Mouse (Mus musculus) lung, embryonic 16.5 days (tissue): Measurements from ENCODE around the gene Iah1. TPM values are rescaled to one million over a fixed set of nuclear protein-coding genes. Genes with fewer than 3 reads are reported as not detected.

ENCODE experiments used
- ATAC-seq: fragments of 200-750 bp; cut with Nextera tagmentation; 2 replicates; pipeline ENCODE4 v1.8.0; 2017; ENCODE audit warnings: low read depth, mild to moderate bottlenecking, moderate library complexity
- H3K27ac ChIP-seq: fragments of 300-500 bp; sonication (generic); 2 replicates; pipeline ENCODE4 v1.5.1; 2014; ENCODE audit warnings: mild to moderate bottlenecking, control low read depth, low read length
- H3K27me3 ChIP-seq: fragments of 300-500 bp; sonication (generic); 2 replicates; pipeline ENCODE4 v1.6.1; 2014; ENCODE audit warnings: low read depth, low read length, mixed read lengths; ENCODE audit not compliant: control insufficient read depth, insufficient read depth
- H3K36me3 ChIP-seq: fragments of 300-500 bp; sonication (generic); 2 replicates; pipeline ENCODE4 v1.6.1; 2014; ENCODE audit warnings: low read length; ENCODE audit not compliant: control insufficient read depth, insufficient read depth
- H3K4me1 ChIP-seq: fragments of 300-500 bp; sonication (generic); replicated peaks from 2 replicates; pipeline ENCODE4 v1.6.1; 2014; ENCODE audit warnings: low read length, mixed read lengths; ENCODE audit not compliant: control insufficient read depth, insufficient read depth
- H3K4me2 ChIP-seq: fragments of 300-500 bp; sonication (generic); 2 replicates; pipeline ENCODE4 v1.6.1; 2014; ENCODE audit warnings: low read depth, low read length, control low read depth
- H3K4me3 ChIP-seq: fragments of 300-500 bp; sonication (generic); 2 replicates; pipeline ENCODE4 v1.5.1; 2014; ENCODE audit warnings: mild to moderate bottlenecking, low read length, control low read depth
- H3K9ac ChIP-seq: fragments of 300-500 bp; sonication (generic); 2 replicates; pipeline ENCODE4 v1.6.1; 2014; ENCODE audit warnings: low read length, control low read depth
- H3K9me3 ChIP-seq: fragments of 300-500 bp; sonication (generic); 2 replicates; pipeline ENCODE4 v1.6.1; 2016; ENCODE audit warnings: low read length; ENCODE audit not compliant: control insufficient read depth
- WGBS: fragments of 180-500 bp; shearing (Covaris S2); extraction: QIAGEN DNeasy Blood & Tissue Kit; methylation state at CpG from one replicate; pipeline ENCODE4 v1.1.7; 2014; 5-methylcytosine and 5-hydroxymethylcytosine counted together
- polyA plus RNA-seq: library from polyadenylated mRNA; unstranded; fragments of >200 nt; fragmentation: Nextera tagmentation; extraction: Ambion mirVana; gene quantifications from 2 replicates; pipeline ENCODE4 v1.2.1, GENCODE M21; 2015

Iah1 gene
- polyA plus RNA-seq, 1 experiment from 2014 or later: 70.1 TPM

DNA sequence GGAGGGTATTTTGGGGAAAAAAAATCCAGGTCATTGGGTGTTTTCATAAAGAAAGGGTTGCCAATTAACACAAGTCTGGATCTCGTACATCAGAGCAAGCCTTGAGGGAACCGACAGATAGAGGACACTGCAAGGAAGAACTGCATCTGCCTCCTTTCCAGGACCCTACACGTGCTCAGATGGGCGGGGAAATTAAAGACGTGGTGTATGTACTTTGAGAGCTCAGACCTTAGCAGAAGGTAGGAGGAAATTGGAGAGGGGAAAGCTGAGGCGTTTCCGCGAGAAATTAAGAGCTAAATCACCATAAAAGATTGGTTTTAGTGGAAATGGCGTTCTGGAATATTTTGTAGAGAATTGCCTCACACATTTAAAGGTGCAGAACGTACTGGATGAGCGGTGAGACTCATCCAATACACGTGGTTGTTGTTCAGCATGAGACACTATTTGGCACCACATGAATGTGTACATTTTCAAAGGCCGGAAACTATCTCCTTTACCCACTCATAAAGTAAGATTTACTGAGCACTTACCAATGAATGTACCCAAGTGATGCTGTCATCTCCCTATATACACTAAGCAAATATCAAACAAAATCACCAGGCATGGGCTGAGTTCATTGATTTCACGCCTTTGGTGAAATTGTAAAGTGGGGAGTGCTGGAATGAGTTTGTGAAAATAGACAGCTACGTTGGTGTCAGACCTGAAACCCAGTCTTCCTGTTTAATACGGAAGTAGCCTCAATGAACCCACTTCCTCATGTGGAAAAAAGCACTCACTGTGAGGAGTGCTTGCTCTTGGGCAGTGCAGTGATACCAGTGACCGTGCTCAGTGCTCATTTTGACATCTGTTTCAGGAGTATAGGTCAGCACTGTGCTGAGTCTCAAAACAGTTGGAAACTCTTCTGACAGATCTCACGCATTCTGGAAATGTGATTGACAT, 29.2 kb upstream of the Iah1 start:
- H3K4me1 ChIP-seq: peaks cover 23% of the 10 kb centered on the region
- ATAC-seq: no peak
- 25% methylated on average over 18 of the region's 18 CpGs for WGBS

DNA sequence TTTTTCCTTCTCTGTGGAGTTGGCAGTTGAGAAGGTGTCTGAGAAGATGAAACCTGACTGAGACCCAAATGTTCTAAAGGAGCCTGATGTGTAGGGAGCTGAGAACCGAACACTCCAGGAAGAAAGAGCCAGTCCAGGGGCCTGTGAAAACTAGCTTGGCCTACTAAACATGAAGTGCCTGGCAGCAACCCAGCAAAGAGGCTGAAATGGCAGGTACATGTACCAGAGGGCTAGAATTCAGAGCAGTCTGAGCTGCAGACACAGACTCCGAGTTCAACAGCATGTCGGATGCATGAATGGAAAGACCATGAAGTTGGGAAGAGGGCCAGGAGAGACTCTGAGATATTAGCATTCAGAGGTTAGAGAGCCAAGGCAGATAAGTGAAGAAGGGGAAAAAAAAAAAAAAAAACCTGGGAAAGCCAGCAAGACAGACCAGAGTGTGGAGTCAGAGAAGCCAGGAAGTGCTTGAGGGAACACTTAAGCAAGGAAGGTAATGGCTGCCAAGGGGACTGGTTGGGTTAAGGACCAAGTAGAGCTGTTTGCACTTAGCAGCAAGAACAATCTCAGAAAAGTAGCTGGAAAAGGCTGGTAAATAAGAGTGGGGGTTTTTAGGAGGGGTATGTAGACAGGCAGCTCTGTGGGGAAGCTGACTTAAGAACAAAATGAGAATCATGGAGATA, 27.3 kb upstream of the Iah1 start:
- Histone ChIP-seq H3K36me3 (peaks cover 14% of the 10 kb centered on the region), H3K4me1 (peaks cover 23% of the 10 kb centered on the region), H3K9me3 (no peaks in the 10 kb centered on the region), H3K27ac (peak overlapping the region; percentile 78), H3K4me3 (no peak overlapping the region), H3K27me3 (no peaks in the 10 kb centered on the region), H3K4me2 (peak overlapping the region; percentile 26), H3K9ac (no peak overlapping the region)
- WGBS: 62% methylated on average over 3 of the region's 3 CpGs
- peak; percentile 44 for ATAC-seq

More for the DNA sequence above, 29.2 kb upstream of the Iah1 start:
- Histone ChIP-seq H3K36me3 (peaks cover 3% of the 10 kb centered on the region; the same call in 1 of the 2 replicates), H3K9me3 (no peaks in the 10 kb centered on the region), H3K9ac (peak overlapping the region; percentile 97), H3K27me3 (no peaks in the 10 kb centered on the region), H3K27ac (peak overlapping the region; percentile 90), H3K4me3 (peak overlapping the region; percentile 94), H3K4me2 (peak overlapping the region; percentile 89)

DNA sequence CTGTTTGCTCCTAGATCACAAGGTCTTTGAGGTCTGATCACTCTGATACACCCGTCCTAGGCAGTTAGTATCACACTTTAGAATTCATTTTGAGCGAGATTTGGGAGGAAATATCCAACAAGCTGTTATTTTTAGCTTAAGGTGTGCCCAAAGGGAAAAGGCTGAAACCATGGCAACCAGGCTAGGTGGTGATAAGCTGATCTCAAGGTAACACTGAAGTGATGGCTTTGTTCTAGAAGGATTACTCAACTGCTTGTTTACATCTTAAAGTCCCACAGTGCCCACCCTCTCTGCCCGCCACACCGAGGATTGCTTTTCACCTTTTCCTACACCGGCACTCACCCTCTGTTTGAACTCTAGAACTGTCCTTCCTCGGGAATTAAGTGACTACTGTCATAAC, 26.5 kb upstream of the Iah1 start:
- Histone ChIP-seq H3K9ac (no peak overlapping the region), H3K36me3 (peaks cover 17% of the 10 kb centered on the region), H3K4me3 (no peak overlapping the region), H3K4me1 (peaks cover 23% of the 10 kb centered on the region), H3K9me3 (no peaks in the 10 kb centered on the region), H3K4me2 (peak overlapping the region; percentile 19), H3K27ac (peak overlapping the region; percentile 78), H3K27me3 (no peaks in the 10 kb centered on the region)
- peak; percentile 27; the same call in 1 of the 2 replicates for ATAC-seq
- 53% methylated on average over 6 of the region's 6 CpGs for WGBS

DNA sequence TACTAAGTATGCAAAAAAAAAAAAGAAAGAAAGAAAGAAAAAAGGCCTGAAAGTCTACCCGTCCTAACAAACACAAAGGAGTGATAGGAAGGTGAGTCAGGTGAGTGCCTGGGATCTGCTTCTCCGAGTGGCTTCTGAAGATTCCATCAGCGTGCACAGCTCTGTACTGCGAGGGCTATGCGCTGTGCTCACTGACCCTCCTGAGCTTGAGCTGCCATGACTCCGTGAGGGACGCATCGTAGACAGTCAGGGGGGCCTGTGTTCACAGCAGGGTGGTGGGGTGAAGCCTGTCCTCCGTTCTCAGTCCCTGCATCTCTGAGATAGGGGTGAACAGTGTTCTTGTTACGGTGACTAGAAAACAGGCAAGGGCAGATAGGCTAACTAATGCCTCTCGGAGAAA, 17.3 kb upstream of the Iah1 start:
- WGBS: 93% methylated on average over 11 of the region's 11 CpGs
- Histone ChIP-seq H3K4me2 (no peak overlapping the region), H3K36me3 (peaks cover 59% of the 10 kb centered on the region), H3K9ac (no peak overlapping the region), H3K4me1 (no peaks in the 10 kb centered on the region), H3K4me3 (no peak overlapping the region), H3K27me3 (no peaks in the 10 kb centered on the region), H3K9me3 (no peaks in the 10 kb centered on the region), H3K27ac (no peak overlapping the region)
- ATAC-seq: no peak

DNA sequence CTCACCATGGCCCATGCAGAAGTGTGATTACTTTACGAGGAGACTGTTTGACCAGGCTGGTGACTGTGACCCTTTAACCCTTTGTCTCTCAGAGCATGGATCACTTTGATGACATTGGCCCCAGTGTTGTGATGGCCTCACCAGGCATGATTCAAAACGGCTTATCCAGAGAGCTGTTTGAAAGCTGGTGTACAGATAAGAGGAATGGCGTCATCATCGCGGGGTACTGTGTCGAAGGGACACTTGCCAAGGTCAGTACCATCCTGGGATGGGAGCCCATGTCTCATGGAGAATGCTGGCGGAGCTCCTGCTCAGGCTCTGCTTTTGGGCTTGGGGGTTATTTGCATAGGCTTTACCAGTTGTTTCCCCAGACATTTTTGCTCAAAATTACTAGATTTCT, 14.9 kb upstream of the Iah1 start:
- H3K4me1 ChIP-seq: no peaks in the 10 kb centered on the region
- 70% methylated on average over 7 of the region's 7 CpGs for WGBS
- no peaks in the 10 kb centered on the region for H3K27me3 ChIP-seq
- no peak for ATAC-seq
- peaks cover 56% of the 10 kb centered on the region for H3K36me3 ChIP-seq
- no peaks in the 10 kb centered on the region for H3K9me3 ChIP-seq
- H3K4me3 ChIP-seq: no peak overlapping the region
- H3K9ac ChIP-seq: no peak overlapping the region
- H3K4me2 ChIP-seq: no peak overlapping the region
- no peak overlapping the region for H3K27ac ChIP-seq

DNA sequence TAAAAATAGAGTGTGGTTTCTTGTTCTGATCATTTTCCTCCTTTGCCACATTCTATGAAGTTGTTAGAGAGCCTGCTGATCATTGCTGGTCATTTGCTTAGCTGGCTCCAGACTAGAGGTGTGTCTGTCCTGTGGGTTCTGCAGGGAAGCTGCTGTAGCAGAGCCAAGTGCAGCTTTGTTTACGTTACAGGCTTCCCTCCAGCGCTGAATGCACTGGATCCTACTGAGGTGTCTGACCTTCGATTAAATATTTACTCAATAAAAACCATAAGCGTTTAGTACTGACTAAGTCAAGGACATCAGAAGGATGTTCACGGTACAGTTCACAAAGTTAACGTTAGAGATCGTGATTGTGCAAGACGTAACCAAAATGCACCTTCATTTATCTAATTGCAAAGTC, 14.3 kb upstream of the Iah1 start:
- 52% methylated on average over 8 of the region's 8 CpGs for WGBS
- no peaks in the 10 kb centered on the region for H3K27me3 ChIP-seq
- no peak overlapping the region for H3K9ac ChIP-seq

DNA sequence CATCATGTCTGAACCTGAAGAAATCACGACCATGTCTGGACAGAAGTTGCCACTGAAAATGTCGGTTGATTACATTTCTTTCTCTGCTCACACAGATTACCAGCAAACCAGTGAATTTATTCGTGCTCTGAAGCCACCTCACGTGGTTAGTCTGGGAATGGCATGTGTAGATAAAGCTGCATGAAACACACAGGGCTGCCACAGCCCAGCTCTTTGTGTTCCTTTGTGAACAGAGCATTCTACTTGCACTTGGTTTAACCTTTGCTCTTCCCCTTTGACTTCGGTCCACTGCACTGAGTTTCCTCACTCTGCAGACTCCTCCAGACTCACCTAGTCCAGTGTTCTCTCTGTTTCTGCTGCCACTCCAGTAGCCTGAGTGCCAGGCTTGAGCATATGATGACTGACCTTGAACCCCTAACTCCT, 13.8 kb upstream of the Iah1 start:
- H3K36me3 ChIP-seq: peaks cover 53% of the 10 kb centered on the region

More for the DNA sequence above, 14.3 kb upstream of the Iah1 start:
- ATAC-seq: no peak
- H3K4me2 ChIP-seq: no peak overlapping the region
- no peaks in the 10 kb centered on the region for H3K9me3 ChIP-seq
- peaks cover 56% of the 10 kb centered on the region for H3K36me3 ChIP-seq
- no peak overlapping the region for H3K4me3 ChIP-seq
- no peaks in the 10 kb centered on the region for H3K4me1 ChIP-seq
- no peak overlapping the region for H3K27ac ChIP-seq

DNA sequence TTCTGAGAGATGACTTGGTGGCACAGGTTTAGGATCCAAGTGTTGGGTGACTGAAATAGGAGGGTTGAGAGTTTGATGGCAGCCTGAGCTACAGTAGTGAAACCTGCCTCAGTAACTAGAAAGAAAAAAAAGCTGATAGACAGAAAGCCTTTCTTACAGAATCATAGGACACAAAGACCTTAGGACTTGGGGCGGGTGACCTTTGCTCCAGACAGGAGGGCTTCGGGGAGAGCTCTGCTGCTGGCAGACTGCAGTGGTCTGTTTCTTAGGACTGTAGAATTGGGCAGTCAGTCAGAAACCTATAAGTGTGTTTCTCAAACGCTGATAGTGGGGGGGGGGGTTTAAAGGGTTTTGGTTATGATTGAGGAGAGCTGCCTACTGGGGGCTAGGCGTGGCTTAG, 10.4 kb upstream of the Iah1 start:
- peaks cover 53% of the 10 kb centered on the region for H3K36me3 ChIP-seq
- H3K4me2 ChIP-seq: no peak overlapping the region
- H3K27ac ChIP-seq: no peak overlapping the region
- H3K9ac ChIP-seq: no peak overlapping the region
- no peaks in the 10 kb centered on the region for H3K9me3 ChIP-seq
- WGBS: 93% methylated on average over 4 of the region's 4 CpGs
- ATAC-seq: no peak
- no peak overlapping the region for H3K4me3 ChIP-seq
- no peaks in the 10 kb centered on the region for H3K27me3 ChIP-seq
- no peaks in the 10 kb centered on the region for H3K4me1 ChIP-seq

More for the DNA sequence above, 13.8 kb upstream of the Iah1 start:
- 77% methylated on average over 5 of the region's 5 CpGs for WGBS
- no peak overlapping the region for H3K4me2 ChIP-seq
- no peaks in the 10 kb centered on the region for H3K9me3 ChIP-seq
- no peaks in the 10 kb centered on the region for H3K4me1 ChIP-seq
- no peak overlapping the region for H3K4me3 ChIP-seq
- H3K9ac ChIP-seq: no peak overlapping the region
- no peak for ATAC-seq
- H3K27ac ChIP-seq: no peak overlapping the region
- H3K27me3 ChIP-seq: no peaks in the 10 kb centered on the region

DNA sequence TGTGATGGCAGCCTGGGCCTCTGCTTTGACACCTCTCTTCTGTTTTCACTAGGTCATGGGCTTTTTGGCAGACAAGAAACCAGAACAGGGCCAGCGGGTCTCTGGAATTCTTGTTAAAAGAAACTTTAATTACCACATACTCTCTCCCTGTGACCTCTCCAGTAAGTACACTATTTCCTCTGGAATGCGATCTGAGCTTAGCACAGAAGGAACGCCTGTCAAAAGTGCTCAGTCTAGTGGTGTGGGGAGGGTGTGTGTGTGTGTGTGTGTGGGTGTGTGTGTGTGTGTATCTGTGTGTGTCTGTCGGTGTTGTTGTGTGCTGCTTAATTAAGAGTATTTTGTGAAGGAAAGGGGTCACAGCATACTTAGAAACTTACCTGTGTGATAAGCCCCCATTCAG, 9.5 kb upstream of the Iah1 start:
- no peak for ATAC-seq
- Histone ChIP-seq H3K4me1 (no peaks in the 10 kb centered on the region), H3K36me3 (peaks cover 60% of the 10 kb centered on the region), H3K4me3 (no peak overlapping the region), H3K9me3 (no peaks in the 10 kb centered on the region), H3K27me3 (no peaks in the 10 kb centered on the region), H3K27ac (no peak overlapping the region), H3K4me2 (no peak overlapping the region), H3K9ac (no peak overlapping the region)
- 77% methylated on average over 4 of the region's 4 CpGs for WGBS
